Mouse (Mus musculus): ENCODE measurements around the gene Gal3st3.

Gal3st3 gene

DNA sequence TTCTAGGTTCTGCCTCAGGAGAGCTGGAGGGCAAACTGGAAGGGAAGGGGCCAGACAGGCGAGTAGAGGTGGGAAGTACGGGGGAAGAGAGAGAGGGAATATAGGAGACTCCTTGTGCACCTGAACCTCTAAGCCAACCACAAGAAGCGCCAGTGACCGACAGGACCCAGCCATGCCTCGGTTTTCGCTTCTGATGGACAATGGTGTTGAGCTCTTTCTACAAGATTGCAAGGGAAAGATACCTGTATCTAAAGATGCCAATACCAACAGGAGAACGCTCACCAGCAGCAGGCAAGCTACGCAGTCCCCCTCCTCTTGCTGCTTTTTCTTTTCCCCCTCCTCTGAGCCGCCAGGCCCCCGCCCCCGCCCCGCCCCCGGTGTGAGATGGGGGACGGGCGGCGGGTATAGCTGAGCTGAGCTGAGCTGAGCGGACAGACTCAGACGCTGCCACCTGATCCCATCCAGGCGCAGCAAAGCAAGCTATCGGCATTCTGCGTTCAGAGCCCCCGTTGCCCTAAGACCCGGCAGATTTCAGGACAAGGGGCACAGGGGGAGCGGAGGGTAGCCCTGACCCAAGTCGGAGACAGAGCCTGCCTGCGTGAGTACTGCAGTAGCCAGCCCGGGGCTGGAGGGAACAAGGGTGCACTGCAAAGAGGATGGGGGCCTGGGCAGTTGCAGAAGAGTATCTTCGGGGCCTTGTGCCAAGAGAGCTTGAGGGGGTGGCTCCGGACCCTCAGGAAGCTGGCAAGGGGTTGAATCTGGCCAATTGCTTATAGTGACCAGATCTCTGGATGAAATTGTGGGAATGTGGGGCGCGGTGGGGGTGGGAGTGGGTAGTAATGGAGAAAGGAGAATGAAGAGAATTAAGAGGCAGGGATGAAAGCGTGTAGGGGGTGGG lies at the start of gene Gal3st3:
Gene Gal3st3 (plus strand): TSS at position 429 of the 898 bp plus-strand sequence.
- DNase-seq = no peak

DNA sequence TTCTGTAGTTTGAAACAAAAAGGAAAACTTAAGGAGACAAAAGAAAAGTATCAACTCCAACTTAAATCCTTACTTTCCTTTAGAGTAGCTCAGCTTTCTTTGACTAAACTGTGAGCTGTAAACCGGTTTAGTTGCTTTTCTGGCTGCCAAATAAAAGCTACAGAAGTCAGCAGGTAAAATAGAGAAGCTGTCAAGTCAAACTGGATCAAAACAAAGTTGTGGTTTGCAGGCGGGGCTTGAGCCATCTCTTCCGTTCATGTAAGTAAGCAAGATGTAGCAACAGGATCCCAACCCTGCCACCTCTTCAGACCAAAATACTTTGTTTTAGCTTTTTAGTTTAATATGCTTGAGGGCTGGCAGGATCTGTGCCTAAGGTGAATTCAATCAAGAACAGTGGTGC lies 41.0 kb upstream of the Gal3st3 start:
- peak; percentile 75 for DNase-seq

DNA sequence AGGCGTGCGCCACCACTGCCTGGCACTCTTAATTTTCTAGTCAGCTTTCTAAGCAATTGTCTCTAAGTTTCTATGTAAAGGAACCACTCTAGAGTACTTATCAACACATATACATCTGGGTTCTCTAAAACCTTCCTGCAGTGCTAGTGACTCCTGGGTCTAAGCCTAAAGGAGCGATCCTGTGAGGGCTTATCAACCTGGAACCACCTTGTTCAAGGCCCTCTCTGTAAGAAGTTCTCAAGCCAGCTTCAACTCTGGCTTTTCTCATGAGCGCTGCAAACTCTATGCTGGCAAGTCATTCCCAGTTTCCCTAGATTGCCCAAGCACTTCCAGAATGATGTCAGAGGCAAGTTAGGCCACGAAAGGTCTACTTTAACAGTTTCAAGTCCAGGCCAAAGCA lies 31.1 kb upstream of the Gal3st3 start:
- DNase-seq = no peak

DNA sequence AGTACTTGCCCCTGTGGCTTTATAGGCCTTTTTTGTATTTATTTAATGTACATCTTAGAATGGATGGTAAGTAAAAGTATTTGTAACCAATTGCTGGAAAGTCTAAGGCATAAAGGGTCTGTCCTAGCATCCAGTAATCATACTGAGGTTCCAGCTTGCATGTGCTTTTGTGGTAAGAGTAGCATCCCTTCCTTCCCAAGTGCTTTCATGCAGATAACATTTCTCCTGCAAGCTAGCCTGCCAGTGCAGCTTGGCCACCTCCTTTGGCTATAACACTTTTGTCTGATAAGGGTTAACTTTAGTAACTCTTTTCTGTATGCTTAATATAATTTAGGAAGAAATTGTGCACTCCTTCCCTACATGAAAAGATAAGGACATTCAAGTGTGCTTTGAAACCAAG lies 30.1 kb upstream of the Gal3st3 start:
- no peak for DNase-seq

DNA sequence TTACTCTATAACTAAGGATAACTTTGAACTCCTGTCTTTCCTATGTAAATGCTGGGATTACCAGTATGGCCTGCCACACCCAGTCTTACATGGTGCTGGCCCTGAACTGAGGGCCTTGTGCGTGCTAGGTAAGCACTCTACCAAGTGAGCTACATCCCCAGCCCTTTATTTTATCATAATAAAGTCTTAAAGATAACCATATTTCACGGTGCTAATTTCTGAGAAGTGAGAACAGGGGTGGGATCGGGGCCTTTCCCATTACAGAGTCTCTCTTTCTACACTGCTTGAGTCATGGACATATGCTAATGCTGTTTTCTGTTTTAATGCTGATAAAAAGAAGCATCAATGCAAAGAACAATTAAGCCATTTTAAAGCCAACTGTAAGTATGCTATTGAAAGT lies 29.3 kb upstream of the Gal3st3 start:
- DNase-seq = no peak

DNA sequence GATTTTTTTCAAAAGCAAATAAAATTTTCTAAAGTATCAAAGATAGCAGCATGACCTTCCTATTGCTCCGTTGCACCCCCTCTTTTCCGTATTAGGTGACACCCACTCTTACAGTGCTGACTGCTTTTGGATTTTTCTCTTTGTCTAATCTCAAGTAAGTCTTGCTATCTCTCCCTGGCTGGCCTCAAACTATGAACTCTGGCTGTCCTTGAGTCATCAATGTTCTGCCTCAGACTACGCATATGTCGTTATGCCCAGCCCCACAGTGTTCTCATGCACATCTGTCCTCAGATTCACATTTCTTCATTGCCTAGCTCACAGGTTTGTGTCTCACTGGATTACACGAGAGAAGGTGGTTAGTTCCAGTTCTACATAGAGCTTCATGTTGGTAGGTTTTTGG lies 28.7 kb upstream of the Gal3st3 start:
- DNase-seq = no peak

DNA sequence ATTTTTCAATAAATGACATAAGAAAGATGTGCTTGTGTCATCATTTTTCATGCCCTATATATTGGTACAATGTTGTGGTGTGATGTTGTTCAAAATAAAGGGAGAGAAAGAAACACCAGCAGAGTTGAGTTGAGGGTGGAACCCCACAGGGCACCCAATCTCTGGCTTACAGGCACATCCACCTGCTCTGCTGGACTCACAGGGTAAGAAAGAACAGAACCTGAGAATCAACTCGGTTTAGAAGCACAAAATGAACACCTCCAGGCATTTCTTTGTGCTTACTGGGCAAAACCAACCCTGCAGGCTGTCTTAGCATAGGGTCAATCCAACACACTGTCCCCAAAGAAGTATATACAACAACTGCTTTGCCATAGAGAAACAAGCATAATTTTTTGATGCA lies 26.7 kb upstream of the Gal3st3 start:
- DNase-seq = no peak

DNA sequence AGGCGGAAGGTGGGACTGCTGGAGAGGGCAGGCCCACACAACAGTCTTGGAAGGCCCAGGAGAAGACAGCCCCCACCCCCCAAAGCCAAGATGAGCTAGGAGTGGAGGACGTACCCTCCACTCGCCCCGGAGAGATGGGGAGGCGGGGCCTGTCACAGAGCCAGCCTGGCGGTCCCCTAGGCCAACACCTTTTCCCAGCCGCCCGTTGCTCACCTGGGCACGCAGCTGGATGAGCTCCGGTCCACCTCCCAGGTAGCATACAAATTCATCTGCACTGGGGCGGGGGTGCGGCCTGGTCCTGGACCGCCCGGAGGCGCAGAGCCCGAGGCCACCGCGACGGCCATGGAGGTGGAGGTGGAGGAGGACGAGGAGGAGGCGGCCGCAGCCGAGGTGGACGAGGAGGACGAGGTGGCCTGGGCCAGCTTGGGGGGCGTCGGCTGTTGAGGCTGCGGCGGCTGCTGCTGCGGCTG lies 25.8 kb upstream of the Gal3st3 start:
- peak; percentile 67 for DNase-seq

DNA sequence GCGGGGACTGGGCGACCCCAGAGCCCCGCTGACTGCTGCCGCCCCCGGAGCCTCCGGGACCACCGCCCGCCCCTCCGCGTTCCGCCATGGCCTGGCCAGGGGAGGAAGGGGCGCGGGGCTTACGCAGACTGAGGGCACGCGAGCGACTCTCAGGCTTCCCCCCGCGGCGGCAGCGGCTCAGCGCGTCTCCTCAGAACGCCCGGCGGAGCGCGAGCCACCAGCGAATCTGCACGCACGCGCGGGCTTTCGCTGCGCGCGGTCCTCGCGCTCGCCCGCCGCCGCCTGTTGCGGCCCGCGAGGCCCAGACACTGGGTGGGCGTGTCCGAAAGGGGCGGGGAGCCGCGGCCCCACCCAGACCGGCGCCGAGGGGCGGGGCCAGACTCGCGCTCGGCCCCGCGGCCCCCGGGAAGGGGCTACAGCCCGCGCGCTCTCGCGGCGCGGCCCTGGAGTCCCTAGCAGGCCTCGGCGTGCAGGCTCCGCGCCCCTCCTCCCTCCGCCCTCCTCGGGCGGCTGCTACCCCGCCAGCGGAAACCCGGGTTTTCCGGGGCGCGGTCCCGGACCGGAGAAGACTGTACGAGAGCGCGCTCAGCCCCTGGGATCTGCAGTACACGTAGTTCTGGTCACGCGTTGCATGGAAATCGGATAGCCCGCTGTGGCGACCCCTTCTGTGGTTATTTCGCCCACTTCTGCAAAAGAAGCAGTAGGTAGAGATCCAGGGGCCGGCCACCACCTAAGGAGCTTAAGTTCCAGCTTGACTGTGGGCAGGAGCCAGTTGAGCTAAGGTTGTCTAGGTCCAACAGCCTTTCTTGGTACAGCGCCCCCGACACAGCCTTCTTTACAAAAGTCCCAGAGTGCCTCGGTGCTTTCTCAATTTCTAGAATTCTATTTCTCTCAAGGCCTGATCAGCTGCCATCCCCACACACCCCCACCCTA lies 25.1 kb upstream of the Gal3st3 start, which contains the start of gene Pacs1:
Gene Pacs1 (minus strand): TSS at position 319 of the 933 bp plus-strand sequence.
- peak; percentile 96 for DNase-seq

DNA sequence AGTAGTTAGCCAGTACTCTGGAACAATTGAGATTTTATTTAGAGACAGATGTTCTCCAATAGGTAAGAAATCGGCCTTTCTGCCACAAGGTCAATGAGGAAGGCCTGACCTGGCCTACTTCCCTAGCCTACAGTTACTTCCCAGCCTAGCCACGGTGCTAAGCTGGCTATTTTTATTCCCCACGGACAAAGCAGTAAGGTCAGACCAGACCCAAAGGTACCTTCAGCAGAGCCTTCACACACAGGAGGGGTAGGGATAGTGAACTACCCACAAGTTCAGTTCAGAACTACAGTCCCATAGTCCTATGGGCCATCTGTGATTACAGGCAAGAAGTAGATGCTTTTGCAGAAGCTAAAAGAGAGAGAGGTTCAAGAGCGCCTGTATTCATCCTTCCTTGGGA lies 24.2 kb upstream of the Gal3st3 start:
- no peak for DNase-seq

DNA sequence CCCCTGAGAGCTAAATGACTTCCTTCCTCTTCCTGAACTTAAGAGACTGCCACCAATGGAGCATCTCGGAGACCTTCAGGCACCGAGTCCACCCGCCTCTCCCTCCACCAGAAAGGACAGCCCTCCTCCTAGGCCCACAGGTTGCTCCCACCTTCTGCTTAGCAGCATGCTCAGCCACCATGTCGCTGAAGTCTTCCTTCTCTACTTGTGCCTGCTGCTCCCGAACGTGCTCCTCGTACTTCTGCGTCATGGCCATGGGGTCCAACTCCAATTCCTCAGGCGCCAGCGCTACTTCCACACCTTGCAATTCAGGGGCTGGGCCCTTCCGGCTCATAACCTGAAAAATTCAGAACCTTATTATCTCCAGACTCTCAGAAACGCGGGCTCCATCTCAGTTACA lies 23.5 kb upstream of the Gal3st3 start:
- DNase-seq = no peak

DNA sequence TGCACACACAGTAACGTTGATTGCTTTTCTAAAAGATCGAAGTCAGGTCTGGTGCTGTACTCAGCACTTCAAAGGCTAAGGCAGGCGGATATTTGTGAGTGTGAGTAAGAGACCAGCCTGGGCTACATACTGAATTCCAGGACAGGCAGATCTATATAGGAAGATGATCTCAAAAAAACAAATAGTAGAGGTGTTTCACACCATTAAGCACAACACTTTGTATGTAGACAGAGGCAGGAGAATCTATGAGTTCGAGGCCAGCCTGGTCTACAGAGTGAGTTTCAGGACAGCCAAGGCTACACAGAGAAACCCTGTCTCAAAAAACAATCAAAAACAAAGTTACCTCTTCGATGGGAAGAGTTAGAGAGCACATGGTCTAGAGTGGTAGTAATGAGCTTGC lies 22.4 kb upstream of the Gal3st3 start:
- no peak for DNase-seq

DNA sequence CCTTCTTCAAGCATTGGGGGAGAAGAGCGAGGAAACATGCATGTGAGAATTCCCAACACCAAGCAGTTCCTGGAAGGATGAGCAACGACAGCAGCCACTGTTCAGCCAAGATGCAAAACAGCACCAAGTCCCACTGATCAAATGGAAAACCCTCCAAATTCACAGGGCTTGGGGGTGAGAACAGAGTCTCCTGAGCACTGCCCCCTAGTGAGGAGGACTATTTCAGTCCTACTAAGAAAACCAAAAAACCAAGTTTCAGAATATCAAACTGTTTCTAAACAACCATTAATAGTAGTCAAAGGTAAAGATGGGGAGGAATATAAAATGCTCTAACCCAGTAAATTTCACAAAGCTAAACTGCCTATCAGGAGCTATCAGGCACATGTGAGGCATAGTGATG lies 21.6 kb upstream of the Gal3st3 start:
- DNase-seq = no peak

DNA sequence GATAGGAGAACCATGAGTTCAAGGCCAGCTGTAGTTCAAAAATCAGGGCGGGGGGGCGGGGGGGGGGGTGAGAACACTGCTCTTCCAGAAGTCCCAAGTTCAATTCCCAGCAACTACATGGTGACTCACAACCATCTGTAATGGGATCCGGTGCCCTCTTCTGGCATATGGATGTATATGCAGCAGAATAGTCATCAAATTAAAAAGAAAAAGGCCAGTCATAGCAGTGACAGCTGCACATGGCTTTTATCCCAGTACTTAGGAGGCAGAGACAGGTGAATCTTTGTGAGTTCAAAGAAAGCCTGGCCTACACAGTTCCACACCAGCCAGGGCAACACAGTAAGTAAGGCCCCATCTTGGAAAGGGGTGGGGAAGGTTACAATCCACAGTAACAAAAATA lies 21.0 kb upstream of the Gal3st3 start:
- no peak for DNase-seq

DNA sequence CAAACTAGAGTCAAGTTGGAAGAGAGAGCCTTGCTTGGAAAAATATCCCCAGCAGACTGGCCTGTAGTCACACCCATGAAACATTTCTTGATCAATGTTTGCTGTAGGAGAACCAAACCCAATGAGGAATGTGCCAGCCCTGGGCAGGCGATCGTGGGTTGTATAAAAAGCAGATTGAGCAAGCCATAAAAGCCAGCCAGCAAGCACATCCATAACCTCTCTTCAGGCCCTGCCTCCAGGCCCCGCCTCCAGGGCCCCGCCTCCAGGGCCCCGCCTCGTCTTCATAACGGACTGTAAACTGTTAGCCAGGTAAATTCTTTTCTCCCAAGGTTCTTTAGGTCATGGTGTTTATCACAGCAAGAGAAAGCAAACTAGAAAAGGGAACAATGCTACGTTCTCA lies 19.8 kb upstream of the Gal3st3 start:
- DNase-seq = no peak

DNA sequence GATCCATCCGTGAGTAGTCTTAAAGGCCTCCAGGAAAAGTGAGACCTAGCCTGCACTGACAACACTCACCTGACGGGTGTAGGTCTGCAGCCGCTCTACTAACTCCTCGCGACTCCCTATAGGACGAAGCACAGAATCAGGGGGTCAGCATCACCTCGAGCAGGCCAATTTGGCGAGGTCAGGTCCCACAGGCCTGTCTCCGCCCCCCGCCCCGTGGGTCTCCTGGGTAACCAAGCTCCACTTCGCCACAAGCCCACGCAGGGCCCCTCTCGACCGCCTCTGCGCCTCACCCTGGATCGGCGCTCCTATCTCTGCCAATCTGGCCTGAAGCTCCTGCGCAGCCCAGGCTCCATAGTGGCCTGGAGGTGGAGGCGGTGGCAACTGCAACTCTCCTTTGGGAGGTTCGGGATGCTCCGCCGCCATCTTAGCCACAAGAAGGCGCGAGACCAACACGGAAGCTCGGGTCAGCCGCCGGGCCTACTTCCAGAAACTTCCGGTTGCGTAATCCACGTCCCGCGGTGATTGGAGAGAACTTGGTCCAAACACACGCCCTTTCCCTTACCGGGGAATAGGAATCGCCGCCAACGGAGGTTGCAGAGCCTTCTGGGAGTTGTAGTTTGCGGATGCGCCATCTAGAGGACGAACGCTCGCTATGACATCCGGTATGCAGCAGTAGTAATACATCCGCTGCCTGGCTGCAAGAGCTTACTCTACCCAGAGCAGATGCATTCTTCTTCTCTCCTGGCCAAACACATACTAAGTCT lies 3.0 kb upstream of the Gal3st3 start, which contains the start of gene Sf3b2:
Gene Sf3b2 (minus strand): TSS at position 484 of the 764 bp plus-strand sequence.
- DNase-seq = peak; percentile 92

DNA sequence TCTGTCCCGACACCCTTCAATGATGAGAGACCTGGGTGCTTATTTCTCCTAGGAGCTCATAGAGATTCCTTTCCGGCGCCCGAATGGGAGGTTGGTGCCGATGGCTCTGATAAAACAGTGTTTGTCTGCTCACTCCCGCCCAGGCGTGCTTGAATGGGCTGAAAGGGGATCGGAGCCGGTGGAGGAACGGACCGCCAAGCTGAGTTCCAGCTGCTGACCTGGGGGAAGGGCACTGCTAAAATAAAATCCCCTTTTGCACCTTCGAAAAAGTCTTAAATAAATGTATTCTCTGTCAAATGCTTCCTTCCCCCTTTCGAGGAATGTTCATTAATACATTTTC lies 2.4 kb upstream of the Gal3st3 start:
- DNase-seq = no peak

DNA sequence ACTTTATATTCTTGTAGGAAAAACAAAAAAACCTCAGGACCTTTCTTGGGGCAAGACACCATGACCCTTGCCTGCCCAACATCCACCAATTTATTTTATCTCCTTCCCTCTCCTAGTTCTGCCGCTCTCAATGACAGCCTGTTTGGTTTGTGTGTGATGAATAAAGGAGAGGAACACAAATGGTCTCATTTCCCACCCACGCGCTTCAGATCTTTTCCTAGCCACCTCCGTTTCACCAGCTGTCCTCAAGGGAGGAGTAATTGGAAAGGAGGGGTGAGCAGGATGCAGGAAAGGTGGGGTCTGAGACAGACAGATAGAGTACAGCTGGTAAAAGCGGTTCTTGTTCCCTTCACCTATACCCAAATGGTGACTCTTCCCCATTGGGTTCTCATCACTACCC lies 1.5 kb upstream of the Gal3st3 start:
- no peak for DNase-seq

DNA sequence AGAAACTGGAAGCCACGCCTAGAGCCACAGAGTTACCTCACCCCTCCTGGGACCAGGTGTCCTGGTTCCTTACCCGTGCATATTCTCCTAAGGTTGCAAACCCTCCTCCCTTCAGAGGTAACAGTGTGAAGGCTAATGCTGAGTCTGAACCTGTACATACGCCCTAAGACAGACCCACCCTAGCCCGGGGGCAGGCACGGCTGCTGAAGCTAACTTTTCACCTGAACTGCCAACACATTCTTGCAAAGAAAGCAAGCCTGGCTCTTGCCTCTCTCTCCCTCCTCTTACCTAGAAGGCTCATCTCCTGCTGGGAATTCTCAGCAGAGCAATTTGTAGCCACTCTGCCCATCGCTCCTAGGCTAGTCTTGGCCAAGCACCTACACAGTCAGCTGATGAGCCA lies 2.5 kb downstream of the Gal3st3 start:
- no peak for DNase-seq

DNA sequence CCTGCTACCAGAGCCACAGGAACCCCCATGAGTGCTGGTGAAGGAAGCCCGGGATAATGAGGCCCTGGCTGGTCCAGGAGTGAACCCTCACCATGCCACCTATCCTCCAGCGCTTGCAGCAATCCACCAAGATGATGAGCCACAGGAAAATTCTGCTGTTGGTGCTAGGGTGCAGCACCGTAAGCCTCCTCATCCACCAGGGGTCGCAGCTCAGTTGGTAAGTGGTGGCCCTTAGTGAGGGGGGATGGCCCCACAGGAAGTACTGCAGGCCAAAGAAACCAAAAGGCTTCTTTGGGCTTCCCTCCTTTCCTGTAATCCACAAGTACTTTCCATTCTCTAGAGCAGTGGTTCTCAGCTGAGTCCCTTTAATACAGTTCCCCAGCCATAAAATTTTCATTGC lies 4.3 kb downstream of the Gal3st3 start:
- DNase-seq = peak; percentile 93

DNA sequence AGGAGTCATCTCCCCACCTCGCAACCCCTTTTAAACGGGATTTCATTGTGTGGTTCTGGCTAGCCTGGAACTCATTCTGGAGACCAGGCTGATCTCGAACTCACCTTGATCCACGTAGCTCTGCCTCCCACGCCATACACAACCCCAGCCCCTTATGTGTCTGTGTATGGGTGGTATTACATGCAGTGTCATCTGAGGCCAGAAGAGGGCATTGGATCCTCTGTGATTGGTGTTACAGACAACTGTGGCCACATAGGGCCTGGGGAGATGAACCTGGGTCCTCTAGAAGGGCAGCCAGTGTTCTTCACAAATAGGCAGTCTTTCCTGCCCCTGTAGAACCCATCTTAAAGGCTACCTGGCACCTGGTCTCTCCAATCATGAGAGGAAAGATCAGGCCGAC lies 8.1 kb downstream of the Gal3st3 start:
- DNase-seq = no peak

DNA sequence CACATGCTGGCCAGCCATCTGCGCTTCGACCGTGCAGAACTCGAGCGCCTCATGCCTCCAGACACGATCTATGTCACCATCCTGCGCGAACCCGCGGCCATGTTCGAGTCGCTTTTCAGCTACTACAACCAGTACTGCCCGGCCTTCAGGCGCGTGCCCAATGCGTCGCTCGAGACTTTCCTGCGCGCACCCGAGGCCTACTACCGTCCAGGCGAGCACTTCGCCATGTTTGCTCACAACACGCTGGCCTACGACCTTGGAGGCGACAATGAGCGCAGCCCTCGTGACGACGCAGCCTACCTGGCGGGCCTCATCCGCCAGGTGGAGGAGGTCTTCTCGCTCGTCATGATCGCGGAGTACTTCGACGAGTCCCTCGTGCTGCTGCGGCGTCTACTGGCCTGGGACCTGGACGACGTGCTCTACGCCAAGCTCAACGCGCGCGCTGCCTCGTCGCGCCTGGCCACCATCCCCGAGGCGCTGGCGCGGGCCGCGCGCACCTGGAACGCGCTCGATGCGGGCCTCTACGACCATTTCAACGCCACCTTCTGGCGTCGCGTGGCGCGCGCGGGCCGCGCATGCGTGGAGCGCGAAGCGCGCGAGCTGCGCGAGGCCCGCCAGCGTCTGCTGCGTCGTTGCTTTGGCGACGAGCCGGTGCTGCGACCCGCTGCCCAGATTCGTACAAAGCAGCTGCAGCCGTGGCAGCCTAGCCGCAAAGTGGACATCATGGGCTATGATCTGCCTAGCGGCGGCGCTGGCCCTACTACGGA lies 9.0 kb downstream of the Gal3st3 start:
- peak; percentile 54 for DNase-seq
